Mouse (Mus musculus): ENCODE results near the gene Mgat4b. TPM values are rescaled to one million over a fixed set of nuclear protein-coding genes. Genes with fewer than 3 reads are reported as not detected.

Gene Mgat4b
- polyA plus RNA-seq, 1 experiment from 2014 or later, result 31.2 TPM

DNA sequence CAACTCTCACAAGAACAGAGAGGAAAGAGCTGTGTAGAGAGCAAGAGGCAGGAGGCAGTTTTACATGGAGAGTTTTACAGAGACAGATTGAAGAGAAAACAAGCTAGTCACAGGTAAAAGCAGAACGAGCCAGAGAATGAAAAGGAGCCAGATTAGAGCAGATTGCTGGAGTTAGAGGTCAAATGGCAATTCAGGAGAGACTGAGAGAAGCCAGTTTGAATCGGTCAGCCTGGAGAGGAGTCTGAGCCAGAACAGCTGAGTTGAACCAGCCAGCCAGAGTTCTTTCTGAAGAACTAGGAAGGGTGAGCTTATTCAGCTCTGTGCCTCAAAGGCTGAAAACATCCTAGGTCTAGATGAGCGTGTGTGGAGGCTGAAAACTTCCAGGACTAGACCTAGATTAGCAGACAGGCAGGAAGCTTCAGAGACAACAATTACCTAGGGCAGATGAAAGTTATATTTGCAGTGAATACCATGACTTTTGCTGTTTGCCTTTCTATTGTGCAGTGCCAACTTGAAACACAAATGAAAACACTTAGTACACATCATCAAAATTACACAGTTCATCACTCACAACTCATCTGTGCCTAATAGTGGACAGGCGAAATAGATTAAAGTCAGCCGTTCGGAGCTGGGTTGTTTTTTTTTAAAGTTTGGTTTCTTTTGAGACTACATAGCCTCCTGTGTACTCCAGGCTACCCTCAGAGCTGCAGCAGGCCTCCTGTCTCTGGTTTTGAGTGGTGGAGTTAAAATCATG is 30.0 kb upstream of the Mgat4b start:
- Histone ChIP-seq H3K9ac (replicated peaks) (no peak overlapping the region), H3K9me3 (no peaks in the 10 kb centered on the region), H3K27me3 (no peaks in the 10 kb centered on the region), H3K36me3 (peaks cover 57% of the 10 kb centered on the region), H3K4me1 (replicated peaks) (peaks cover under 1% of the 10 kb centered on the region; the same call in 1 of the 2 replicates), H3K27ac (no peak overlapping the region), H3K4me2 (no peak overlapping the region), H3K4me3 (replicated peaks) (no peak overlapping the region)
- WGBS, result 75% methylated on average over 6 of the region's 6 CpGs
- ATAC-seq (ENCODE audit: insufficient number of reproducible peaks, insufficient read depth, low FRiP score, low TSS enrichment, low read depth), result no peak

DNA sequence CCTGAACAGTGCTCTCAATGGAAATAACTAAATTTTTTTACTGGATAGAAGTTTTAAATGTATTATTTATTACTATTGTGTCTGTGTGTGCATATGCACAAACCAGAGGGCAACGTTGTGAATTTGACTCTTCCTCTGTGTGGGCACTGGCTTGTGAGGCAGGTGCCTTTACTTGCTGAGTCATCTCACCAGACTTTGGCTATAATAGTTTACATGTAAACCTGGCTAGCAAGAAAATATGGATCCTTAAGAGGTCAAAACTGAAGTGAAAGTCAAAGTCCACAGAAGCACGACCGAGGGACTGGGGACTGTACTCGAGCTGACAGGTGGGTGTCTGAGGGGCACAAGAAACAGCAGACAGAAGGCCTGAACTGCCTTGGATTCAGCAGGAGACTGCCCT is 28.0 kb upstream of the Mgat4b start:
- Histone ChIP-seq H3K4me1 (replicated peaks) (no peaks in the 10 kb centered on the region), H3K4me3 (replicated peaks) (no peak overlapping the region), H3K9ac (replicated peaks) (no peak overlapping the region), H3K9me3 (no peaks in the 10 kb centered on the region), H3K27ac (no peak overlapping the region), H3K4me2 (no peak overlapping the region), H3K27me3 (no peaks in the 10 kb centered on the region), H3K36me3 (peaks cover 46% of the 10 kb centered on the region)
- WGBS, result 86% methylated on average over 4 of the region's 4 CpGs
- no peak for ATAC-seq (ENCODE audit: insufficient number of reproducible peaks, insufficient read depth, low FRiP score, low TSS enrichment, low read depth)

DNA sequence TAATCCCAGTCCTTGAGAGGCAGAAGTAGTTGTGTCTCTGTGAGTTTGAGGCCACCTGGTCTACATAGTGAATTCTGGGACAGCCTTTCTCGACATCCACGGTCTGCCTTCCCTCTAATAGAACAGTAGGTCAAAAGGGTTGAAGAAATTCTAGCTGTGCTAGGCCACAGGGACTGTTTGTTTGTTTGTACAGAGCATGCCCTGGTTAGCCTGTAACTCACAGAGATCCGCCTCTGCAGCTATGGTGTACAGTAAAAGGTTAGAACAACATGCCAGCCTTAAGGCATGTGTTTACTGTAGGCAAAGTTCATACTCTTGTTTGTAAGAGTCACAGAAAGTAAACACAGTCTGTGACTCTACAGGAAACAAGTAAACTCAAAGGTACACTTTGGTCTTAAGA is 25.9 kb upstream of the Mgat4b start:
- Histone ChIP-seq H3K4me3 (replicated peaks) (no peak overlapping the region), H3K9me3 (no peaks in the 10 kb centered on the region), H3K4me1 (replicated peaks) (no peaks in the 10 kb centered on the region), H3K36me3 (peaks cover 33% of the 10 kb centered on the region), H3K4me2 (no peak overlapping the region), H3K27me3 (no peaks in the 10 kb centered on the region), H3K27ac (no peak overlapping the region), H3K9ac (replicated peaks) (no peak overlapping the region)
- 88% methylated on average over 3 of the region's 3 CpGs for WGBS
- ATAC-seq (ENCODE audit: insufficient number of reproducible peaks, insufficient read depth, low FRiP score, low TSS enrichment, low read depth), result no peak

DNA sequence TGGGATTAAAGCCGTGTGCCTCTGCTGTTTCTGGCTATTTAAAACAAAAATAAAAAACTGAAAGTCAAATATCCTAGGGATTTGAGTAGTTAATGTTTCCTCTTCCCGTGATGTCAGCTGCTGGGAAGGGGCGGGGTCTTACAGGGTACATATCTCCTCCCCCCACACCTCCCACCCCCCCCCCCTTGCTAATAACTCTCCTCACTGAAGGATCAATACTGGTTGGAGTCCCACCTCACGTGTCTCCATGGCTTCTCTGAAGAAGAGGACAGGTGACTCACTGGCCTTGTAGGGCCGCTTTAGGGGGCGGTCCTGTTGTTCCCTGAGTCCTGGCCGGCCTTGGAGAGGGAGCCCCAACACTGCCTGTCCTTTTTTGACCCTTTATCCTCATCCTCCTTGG is 22.0 kb upstream of the Mgat4b start:
- no peaks in the 10 kb centered on the region for H3K9me3 ChIP-seq
- H3K27me3 ChIP-seq, result no peaks in the 10 kb centered on the region
- no peak for ATAC-seq (ENCODE audit: insufficient number of reproducible peaks, insufficient read depth, low FRiP score, low TSS enrichment, low read depth)
- H3K9ac ChIP-seq (replicated peaks), result no peak overlapping the region
- 77% methylated on average over 7 of the region's 7 CpGs for WGBS
- H3K4me1 ChIP-seq (replicated peaks), result no peaks in the 10 kb centered on the region
- H3K36me3 ChIP-seq, result peaks cover 28% of the 10 kb centered on the region
- H3K27ac ChIP-seq, result no peak overlapping the region
- H3K4me3 ChIP-seq (replicated peaks), result no peak overlapping the region
- no peak overlapping the region for H3K4me2 ChIP-seq

DNA sequence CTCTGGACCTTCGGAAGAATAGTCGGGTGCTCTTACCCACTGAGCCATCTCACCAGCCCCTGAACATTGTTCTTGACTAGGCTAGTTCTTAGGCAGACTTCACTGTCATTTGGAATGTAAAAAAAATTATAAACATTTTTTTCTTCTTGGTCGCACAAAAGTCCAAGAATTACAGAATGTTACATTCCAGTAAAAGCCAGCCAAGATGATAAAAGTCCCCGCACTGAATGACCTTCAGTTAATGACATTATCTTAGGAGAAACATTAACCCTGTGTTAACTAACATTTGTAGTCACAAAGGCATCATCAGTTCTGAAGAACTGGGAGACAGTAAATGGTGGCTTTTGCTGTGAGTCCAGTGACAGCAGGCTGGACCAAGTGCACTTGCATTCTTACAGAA is 20.3 kb upstream of the Mgat4b start:
- WGBS, result 87% methylated on average over 4 of the region's 4 CpGs

DNA sequence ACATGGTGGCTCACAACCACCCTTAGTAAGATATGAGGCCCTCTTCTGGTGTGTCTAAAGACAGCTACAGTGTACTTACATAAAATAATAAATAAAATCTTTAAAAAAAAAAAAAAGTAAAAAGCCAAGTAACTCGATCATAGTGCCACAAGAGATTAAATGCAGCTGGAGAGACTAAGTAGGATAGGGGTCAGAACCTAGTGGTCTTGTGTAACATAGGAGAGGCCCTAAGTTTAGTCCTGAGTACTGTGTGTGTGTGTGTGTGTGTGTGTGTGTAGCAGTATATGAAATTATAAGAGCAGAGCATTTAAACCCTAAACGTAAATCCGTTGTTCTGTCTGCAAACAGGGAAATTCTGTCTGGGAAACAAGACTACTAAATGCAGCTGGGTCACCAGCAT is 18.4 kb upstream of the Mgat4b start:
- Histone ChIP-seq H3K9ac (replicated peaks) (no peak overlapping the region), H3K4me2 (no peak overlapping the region), H3K27me3 (no peaks in the 10 kb centered on the region), H3K4me1 (replicated peaks) (no peaks in the 10 kb centered on the region), H3K27ac (no peak overlapping the region), H3K4me3 (replicated peaks) (no peak overlapping the region), H3K9me3 (no peaks in the 10 kb centered on the region), H3K36me3 (peaks cover 38% of the 10 kb centered on the region)
- whole genome bisulfite sequencing, result 84% methylated on average over 3 of the region's 3 CpGs
- ATAC-seq (ENCODE audit: insufficient number of reproducible peaks, insufficient read depth, low FRiP score, low TSS enrichment, low read depth), result no peak

More for the DNA sequence above, 20.3 kb upstream of the Mgat4b start:
- peaks cover 26% of the 10 kb centered on the region for H3K36me3 ChIP-seq
- H3K9ac ChIP-seq (replicated peaks), result no peak overlapping the region
- no peak overlapping the region for H3K4me3 ChIP-seq (replicated peaks)
- ATAC-seq (ENCODE audit: insufficient number of reproducible peaks, insufficient read depth, low FRiP score, low TSS enrichment, low read depth), result no peak
- H3K9me3 ChIP-seq, result no peaks in the 10 kb centered on the region
- no peak overlapping the region for H3K27ac ChIP-seq
- no peak overlapping the region for H3K4me2 ChIP-seq
- no peaks in the 10 kb centered on the region for H3K27me3 ChIP-seq
- H3K4me1 ChIP-seq (replicated peaks), result no peaks in the 10 kb centered on the region

DNA sequence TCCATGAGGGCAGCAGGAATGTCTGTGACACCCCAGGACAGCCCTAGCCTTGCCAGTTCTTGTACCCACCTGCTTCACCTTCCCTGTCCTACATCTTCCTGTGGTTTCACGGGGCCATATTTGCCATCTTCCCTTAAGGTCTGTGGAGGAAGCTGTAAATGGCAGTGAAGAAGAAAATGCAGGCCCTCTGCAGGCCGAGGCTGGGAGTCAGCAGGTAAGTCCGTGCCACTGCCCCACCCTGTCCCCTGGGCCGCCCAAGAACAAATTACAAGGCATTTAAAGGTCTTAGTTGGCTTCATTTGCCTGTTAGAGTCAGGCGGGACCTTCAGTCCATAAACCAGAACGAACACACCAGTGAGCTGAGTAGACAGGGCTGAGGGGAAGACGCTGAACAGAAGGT is 16.6 kb upstream of the Mgat4b start:
- Histone ChIP-seq H3K9me3 (no peaks in the 10 kb centered on the region), H3K4me3 (replicated peaks) (no peak overlapping the region), H3K9ac (replicated peaks) (no peak overlapping the region), H3K4me1 (replicated peaks) (no peaks in the 10 kb centered on the region), H3K4me2 (no peak overlapping the region), H3K36me3 (peaks cover 50% of the 10 kb centered on the region), H3K27ac (no peak overlapping the region), H3K27me3 (no peaks in the 10 kb centered on the region)
- 76% methylated on average over 7 of the region's 7 CpGs for WGBS
- no peak for ATAC-seq (ENCODE audit: insufficient number of reproducible peaks, insufficient read depth, low FRiP score, low TSS enrichment, low read depth)

DNA sequence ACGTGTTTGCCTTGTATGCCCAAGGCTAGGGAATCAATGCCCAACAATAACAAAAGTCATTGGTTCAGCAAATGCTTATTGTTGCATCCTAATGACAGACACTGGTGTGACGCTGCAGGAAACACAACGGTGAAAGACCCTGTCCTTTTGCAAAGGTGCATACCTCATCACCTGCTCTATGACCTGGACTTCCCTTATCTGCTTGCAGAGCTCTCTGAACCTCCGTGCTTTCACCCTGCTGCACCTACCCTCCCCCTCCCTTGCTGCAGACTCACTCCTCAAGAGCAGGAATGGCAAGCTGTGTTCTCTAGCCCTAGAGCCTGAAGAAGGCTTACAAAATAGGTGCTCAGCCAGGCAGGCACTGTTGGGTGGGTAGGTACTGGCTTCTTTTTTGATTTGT is 15.9 kb upstream of the Mgat4b start:
- Histone ChIP-seq H3K4me3 (replicated peaks) (no peak overlapping the region), H3K36me3 (peaks cover 57% of the 10 kb centered on the region), H3K9me3 (no peaks in the 10 kb centered on the region), H3K27ac (no peak overlapping the region), H3K4me1 (replicated peaks) (no peaks in the 10 kb centered on the region), H3K27me3 (no peaks in the 10 kb centered on the region), H3K4me2 (no peak overlapping the region), H3K9ac (replicated peaks) (no peak overlapping the region)
- ATAC-seq (ENCODE audit: insufficient number of reproducible peaks, insufficient read depth, low FRiP score, low TSS enrichment, low read depth), result no peak
- 80% methylated on average over 4 of the region's 4 CpGs for WGBS

DNA sequence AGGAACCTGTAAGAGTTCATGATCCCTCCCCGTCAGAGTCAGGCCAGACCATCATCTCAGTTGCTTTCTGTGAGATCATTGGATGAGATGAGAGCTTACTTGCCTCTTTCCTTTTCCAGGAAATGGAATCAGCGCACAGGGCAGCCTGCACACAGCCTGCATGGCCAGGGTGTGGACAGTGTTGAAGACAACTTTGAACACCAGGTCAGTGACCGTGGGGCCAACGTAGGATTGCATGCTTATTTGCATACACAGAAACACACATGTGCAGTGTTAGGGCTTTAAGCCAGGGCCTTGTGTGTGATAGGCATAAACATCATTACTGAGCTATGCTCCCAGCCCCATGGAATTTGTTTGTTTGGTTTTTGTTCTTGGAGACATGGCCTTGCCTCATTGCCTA is 13.2 kb upstream of the Mgat4b start:
- Histone ChIP-seq H3K4me3 (replicated peaks) (no peak overlapping the region), H3K9me3 (no peaks in the 10 kb centered on the region), H3K36me3 (peaks cover 77% of the 10 kb centered on the region), H3K27me3 (no peaks in the 10 kb centered on the region), H3K4me2 (no peak overlapping the region), H3K27ac (no peak overlapping the region), H3K4me1 (replicated peaks) (no peaks in the 10 kb centered on the region), H3K9ac (replicated peaks) (no peak overlapping the region)
- ATAC-seq (ENCODE audit: insufficient number of reproducible peaks, insufficient read depth, low FRiP score, low TSS enrichment, low read depth), result no peak
- WGBS, result 93% methylated on average over 4 of the region's 4 CpGs

DNA sequence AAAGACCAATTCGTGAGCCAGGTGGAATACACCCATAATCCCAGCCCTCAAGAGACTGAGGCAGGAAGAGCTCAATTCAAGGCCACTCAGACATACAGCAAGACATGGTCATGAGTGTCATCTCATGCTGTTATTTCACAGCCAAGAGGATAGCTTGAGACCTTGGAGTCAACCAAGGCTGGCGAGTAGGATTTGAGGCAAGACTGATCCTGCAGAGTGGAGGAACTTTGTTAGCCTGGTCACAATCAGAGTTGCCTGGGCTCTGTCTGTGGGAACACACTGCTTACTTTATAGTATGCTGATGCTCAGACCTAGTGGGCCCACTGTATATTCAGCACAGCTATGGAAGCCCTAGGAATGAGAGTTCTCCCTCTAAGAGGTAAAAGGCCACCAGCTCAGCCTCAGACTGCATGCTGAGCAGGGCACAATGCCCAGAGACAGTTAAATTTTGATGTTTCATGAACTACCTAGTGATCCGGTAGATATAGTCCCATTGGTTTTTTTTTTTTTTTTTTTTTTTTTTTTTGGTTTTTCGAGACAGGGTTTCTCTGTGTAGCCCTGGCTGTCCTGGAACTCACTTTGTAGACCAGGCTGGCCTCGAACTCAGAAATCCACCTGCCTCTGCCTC is 12.4 kb upstream of the Mgat4b start:
- Histone ChIP-seq H3K27ac (no peak overlapping the region), H3K9ac (replicated peaks) (no peak overlapping the region), H3K4me3 (replicated peaks) (no peak overlapping the region), H3K4me2 (no peak overlapping the region), H3K36me3 (peaks cover 83% of the 10 kb centered on the region), H3K9me3 (no peaks in the 10 kb centered on the region), H3K27me3 (no peaks in the 10 kb centered on the region), H3K4me1 (replicated peaks) (no peaks in the 10 kb centered on the region)
- WGBS, result 93% methylated on average over 4 of the region's 5 CpGs
- ATAC-seq (ENCODE audit: insufficient number of reproducible peaks, insufficient read depth, low FRiP score, low TSS enrichment, low read depth), result no peak

DNA sequence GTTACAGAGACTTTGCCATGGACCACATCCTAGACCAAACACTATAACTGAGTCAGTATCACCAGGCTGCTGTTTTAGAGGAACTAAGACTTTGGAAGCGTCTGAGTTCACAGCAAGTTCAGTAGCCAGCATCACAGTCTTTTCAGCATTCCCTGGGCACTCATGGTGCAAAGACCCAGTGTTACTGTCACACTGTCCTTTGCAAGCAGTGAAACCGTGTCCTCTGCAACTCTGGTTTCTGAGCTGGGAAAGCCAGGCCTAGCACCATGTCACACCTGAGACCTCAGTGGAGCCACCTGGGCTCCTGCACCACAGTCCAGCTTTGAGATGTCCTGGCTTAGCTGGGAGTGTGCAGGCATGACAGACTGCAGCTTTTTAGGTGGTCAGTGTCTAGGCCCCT is 11.8 kb upstream of the Mgat4b start:
- Histone ChIP-seq H3K4me1 (replicated peaks) (no peaks in the 10 kb centered on the region), H3K4me2 (no peak overlapping the region), H3K27ac (no peak overlapping the region), H3K27me3 (no peaks in the 10 kb centered on the region), H3K9ac (replicated peaks) (no peak overlapping the region), H3K4me3 (replicated peaks) (no peak overlapping the region), H3K9me3 (no peaks in the 10 kb centered on the region), H3K36me3 (peaks cover 81% of the 10 kb centered on the region)
- no peak for ATAC-seq (ENCODE audit: insufficient number of reproducible peaks, insufficient read depth, low FRiP score, low TSS enrichment, low read depth)
- WGBS, result 88% methylated on average over 2 of the region's 2 CpGs

DNA sequence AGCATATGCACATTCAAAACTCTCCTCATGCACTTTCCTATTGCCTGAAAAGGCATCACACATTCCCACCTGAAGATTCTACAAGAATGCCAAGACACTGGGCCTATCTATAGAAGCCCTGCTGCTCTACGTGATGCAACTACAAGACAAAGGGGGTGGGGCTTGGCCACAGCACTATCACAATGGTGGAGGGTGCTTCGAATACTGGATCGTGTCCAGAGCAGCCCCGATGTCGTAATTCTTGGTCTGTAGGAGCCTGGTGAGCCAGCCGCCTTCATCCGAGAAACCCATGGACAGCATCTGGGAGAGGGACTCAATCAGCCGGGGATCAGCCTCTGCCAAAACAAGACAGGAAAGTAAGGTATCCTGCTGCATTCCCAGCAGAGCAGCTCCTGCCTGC is 10.1 kb upstream of the Mgat4b start:
- Histone ChIP-seq H3K4me1 (replicated peaks) (no peaks in the 10 kb centered on the region), H3K9me3 (no peaks in the 10 kb centered on the region), H3K4me2 (no peak overlapping the region), H3K9ac (replicated peaks) (no peak overlapping the region), H3K27ac (no peak overlapping the region), H3K36me3 (peaks cover 91% of the 10 kb centered on the region), H3K4me3 (replicated peaks) (no peak overlapping the region), H3K27me3 (no peaks in the 10 kb centered on the region)
- no peak for ATAC-seq (ENCODE audit: insufficient number of reproducible peaks, insufficient read depth, low FRiP score, low TSS enrichment, low read depth)
- 90% methylated on average over 8 of the region's 8 CpGs for WGBS
